Mouse (Mus musculus): ENCODE measurements around the gene Kcna7. TPM values are rescaled to one million over a fixed set of nuclear protein-coding genes. Genes with fewer than 3 reads are reported as not detected.

Kcna7 gene
- polyA plus RNA-seq, 1 experiment from 2014 or later = not detected

DNA sequence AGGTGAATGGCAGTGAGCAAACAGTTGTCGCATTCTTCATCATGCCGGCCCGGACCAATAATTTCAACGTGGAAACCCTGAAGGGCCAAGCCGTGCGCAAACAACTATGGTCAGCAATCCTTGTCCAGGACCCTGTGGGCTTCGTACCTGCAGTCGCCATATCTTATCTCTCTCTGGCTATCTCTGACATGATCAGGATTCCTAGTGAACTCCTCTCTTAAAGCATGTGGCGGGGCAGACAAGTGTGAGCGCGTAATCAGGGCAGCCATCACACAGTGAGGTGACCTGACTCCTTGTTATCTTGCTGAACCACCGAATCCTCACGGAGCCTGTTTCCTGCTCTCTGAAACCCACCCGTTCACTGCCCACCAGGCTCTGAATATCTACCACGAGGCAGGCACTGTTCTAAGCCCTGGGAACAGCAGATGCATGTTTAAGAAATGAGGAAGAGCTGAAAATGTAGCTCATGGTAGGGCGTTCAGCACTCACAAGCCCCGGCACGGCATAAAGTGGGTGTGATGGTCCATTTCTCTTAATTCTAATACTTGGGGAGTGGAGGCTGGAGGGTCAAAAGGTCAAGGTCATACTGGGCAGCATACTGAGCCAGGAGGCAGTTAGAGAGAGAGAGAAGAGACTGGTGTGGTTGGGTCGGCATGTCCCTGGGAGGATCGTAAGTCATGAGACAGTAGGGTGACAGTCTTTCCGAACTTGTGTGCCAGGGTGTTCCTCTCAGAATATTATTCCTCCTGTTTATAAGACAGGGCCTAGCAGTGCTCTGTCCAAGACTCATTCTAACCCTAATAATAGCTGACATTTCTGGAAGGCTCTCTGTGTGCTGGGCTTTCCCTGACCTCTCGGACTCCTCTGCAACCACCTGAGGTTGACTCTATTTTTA is 38.3 kb downstream of the Kcna7 start:
- no peak overlapping the region for H3K4me3 ChIP-seq
- no peaks in the 10 kb centered on the region for H3K9me3 ChIP-seq (replicated peaks)
- no peaks in the 10 kb centered on the region for H3K27me3 ChIP-seq (ENCODE audit: low read depth, poor library complexity, severe bottlenecking)
- H3K36me3 ChIP-seq = peaks cover 80% of the 10 kb centered on the region
- H3K4me1 ChIP-seq = no peaks in the 10 kb centered on the region
- WGBS = 90% methylated on average over 22 of the region's 22 CpGs
- H3K27ac ChIP-seq (replicated peaks) = no peak overlapping the region
- no peak for DNase-seq (ENCODE audit: low spot score)

DNA sequence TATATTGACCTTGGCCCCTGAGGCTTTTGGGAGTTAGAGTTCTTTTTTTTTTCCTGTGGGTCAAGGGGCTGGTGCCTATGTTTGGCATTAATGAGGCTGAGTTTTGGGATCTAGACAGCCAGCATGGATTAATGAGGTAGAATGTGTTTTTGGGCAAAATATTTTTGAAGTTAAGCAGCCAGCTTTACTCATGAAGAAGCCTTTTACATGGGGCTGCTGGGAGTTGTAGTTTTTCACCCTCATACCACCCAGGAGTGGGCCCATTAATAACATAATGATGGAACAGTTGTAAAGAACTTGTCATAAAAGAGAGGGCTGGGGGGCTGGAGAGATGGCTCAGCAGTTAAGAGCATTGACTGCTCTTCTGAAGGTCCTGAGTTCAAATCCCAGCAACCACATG is 41.1 kb downstream of the Kcna7 start:
- no peaks in the 10 kb centered on the region for H3K9me3 ChIP-seq (replicated peaks)
- peaks cover 3% of the 10 kb centered on the region; the same call in 1 of the 2 replicates for H3K4me1 ChIP-seq
- no peak overlapping the region for H3K4me3 ChIP-seq
- H3K27me3 ChIP-seq (ENCODE audit: low read depth, poor library complexity, severe bottlenecking) = no peaks in the 10 kb centered on the region
- peaks cover 71% of the 10 kb centered on the region for H3K36me3 ChIP-seq
- H3K27ac ChIP-seq (replicated peaks) = no peak overlapping the region
- no peak for DNase-seq (ENCODE audit: low spot score)

DNA sequence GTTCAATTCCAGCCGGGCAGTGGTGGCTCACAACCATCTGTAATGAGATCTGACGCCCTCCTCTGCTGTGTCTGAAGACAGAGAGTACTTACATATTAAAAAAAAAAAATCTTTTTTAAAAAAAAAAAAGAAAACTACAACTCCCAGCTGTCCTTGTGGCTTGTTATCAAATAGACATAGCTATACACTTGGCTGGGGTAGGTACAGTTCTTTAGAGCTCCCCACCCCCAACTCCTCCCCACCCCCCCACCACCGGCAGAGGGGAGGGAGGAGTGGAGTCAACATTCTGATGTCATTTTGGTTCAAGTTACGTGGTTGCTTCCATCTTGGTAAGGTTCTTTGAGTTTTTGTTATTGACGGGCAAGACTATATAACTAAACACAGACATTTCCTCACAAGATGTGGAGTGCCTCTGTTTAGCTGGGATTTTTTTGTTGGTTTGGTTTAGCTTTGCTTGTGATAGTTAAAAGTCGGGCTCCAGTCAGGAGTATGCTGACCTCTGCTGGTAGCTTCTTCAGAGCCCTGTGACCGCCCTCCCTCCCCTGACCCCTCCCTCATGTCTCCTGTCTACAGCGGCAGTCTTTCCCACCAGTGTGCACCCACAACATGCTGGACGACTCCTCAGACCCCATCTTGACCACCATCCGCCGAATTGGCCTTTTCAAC is 42.0 kb downstream of the Kcna7 start:
- Histone ChIP-seq H3K36me3 (peaks cover 74% of the 10 kb centered on the region), H3K27me3 (ENCODE audit: low read depth, poor library complexity, severe bottlenecking) (no peaks in the 10 kb centered on the region), H3K4me3 (0 out of 2 replicates have a peak overlapping the region, but pooled peaks have one; percentile 0), H3K4me1 (peaks cover 5% of the 10 kb centered on the region; the same call in 1 of the 2 replicates), H3K9me3 (replicated peaks) (no peaks in the 10 kb centered on the region), H3K27ac (replicated peaks) (no peak overlapping the region)
- 40% methylated on average over 11 of the region's 11 CpGs for WGBS
- no peak for DNase-seq (ENCODE audit: low spot score)

DNA sequence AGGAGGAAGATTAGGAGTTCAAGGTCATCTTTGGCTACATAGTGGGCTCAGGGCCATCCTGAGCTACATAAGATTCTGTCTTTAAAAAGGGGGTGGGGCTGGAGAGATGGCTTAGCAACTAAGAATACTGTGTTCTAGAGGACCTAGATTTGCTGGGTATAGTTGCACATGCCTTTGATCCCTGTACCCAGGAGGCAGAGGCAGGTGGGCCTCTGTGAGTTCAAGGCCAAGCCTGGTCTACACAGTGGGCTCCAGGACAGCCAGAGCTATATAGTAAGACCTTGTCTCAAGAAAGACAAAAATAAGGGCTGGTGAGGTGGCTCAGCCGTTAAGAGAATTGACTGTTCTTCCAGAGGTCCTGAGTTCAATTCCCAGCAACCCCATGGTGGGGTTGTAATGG is 44.5 kb downstream of the Kcna7 start:
- Histone ChIP-seq H3K27ac (replicated peaks) (no peak overlapping the region), H3K4me3 (no peak overlapping the region), H3K27me3 (ENCODE audit: low read depth, poor library complexity, severe bottlenecking) (no peaks in the 10 kb centered on the region), H3K4me1 (peaks cover 5% of the 10 kb centered on the region; the same call in 1 of the 2 replicates), H3K9me3 (replicated peaks) (no peaks in the 10 kb centered on the region), H3K36me3 (peaks cover 72% of the 10 kb centered on the region)
- WGBS = 97% methylated on average over 1 of the region's 1 CpGs
- DNase-seq (ENCODE audit: low spot score) = no peak

DNA sequence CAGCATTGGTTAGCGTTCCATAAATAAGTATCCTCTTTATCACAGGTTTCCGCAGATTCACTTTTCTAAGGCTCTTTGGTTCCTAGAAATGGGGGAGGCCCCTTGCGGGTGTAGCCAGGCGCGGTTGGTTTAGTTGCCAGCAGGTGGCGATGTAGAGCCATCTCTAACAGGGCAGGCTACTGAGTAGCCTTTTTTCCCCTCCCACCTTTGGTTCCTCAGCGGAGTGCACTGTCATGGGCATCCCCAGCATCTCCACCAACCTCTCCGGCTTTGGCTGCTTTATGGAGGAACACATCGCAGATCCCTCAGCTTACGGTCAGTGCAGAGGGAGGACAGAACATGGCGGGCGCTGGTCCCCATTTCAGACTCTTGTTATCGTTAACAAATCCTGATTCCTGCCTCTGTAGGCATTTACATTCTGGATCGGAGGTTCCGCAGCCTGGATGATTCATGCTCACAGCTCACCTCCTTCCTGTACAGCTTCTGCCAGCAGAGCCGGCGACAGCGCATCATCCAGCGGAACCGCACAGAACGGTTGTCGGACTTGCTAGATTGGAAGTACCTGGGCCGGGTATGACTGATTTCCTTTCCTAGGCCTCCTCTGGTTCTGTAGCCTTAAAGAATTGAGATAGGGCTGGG is 46.0 kb downstream of the Kcna7 start:
- Histone ChIP-seq H3K4me1 (peaks cover 5% of the 10 kb centered on the region; the same call in 1 of the 2 replicates), H3K27ac (replicated peaks) (no peak overlapping the region), H3K4me3 (no peak overlapping the region), H3K27me3 (ENCODE audit: low read depth, poor library complexity, severe bottlenecking) (no peaks in the 10 kb centered on the region), H3K36me3 (peaks cover 74% of the 10 kb centered on the region), H3K9me3 (replicated peaks) (no peaks in the 10 kb centered on the region)
- peak; percentile 83 for DNase-seq (ENCODE audit: low spot score)
- 52% methylated on average over 23 of the region's 23 CpGs for WGBS

DNA sequence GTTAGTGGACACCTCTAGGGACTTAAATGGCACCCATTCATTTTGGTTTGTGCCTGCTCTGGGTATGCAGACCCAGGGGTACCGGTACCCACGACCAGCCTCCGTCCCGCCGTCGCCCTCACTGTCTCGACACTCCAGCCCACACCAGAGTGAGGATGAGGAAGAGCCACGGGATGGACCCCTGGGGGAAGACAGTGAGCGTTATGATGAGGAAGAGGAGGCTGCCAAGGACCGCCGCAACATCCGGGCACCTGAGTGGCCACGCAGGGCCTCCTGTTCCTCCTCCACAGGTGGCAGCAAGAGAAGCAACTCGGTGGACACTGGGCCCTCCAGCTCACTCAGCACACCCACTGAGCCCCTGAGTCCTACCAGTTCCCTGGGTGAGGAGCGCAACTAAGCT is 49.5 kb downstream of the Kcna7 start:
- whole genome bisulfite sequencing = 90% methylated on average over 15 of the region's 15 CpGs
- Histone ChIP-seq H3K4me3 (no peak overlapping the region), H3K27me3 (ENCODE audit: low read depth, poor library complexity, severe bottlenecking) (no peaks in the 10 kb centered on the region), H3K4me1 (peaks cover 28% of the 10 kb centered on the region), H3K27ac (replicated peaks) (no peak overlapping the region), H3K9me3 (replicated peaks) (no peaks in the 10 kb centered on the region), H3K36me3 (peaks cover 74% of the 10 kb centered on the region)
- DNase-seq (ENCODE audit: low spot score) = no peak

DNA sequence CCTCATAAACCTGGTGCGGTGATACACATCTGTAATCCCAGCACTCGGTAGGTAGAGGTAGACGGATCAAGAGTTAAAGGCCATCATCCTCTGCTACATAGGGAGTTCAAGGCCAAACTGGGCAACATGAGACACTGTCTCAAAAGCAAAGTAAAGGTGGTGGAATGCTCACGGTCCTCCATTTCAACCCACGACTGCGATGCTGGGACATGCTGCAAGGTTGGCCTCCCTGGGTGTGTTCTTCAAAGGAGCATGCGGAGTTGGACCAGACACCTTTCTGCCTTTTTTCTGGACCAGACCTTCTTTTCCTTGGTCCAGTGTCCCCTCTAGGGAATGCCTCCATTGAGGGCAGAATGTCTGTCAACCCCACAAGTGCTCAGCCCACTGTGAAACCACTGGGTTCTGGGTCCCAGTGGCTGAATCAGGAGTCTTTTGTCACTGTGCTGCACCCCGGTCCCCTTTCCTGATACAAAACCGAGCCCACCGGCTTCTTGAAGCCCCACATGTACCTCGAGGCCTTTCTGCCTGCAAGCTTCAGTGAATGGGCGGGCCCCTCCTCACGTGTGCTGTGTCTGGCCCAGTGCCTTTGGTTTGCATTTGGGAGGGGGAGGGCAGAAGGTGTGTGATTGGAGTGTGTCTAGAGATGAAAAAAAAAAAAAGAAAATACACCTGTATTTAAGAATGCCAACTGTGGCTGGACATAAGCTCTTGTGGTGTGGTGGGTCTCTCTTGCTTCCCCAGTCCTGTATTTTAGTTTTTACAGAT is 50.7 kb downstream of the Kcna7 start:
- Histone ChIP-seq H3K9me3 (replicated peaks) (no peaks in the 10 kb centered on the region), H3K27ac (replicated peaks) (no peak overlapping the region), H3K4me3 (no peak overlapping the region), H3K36me3 (peaks cover 77% of the 10 kb centered on the region), H3K4me1 (peaks cover 40% of the 10 kb centered on the region), H3K27me3 (ENCODE audit: low read depth, poor library complexity, severe bottlenecking) (no peaks in the 10 kb centered on the region)
- no peak for DNase-seq (ENCODE audit: low spot score)
- 85% methylated on average over 13 of the region's 13 CpGs for WGBS

DNA sequence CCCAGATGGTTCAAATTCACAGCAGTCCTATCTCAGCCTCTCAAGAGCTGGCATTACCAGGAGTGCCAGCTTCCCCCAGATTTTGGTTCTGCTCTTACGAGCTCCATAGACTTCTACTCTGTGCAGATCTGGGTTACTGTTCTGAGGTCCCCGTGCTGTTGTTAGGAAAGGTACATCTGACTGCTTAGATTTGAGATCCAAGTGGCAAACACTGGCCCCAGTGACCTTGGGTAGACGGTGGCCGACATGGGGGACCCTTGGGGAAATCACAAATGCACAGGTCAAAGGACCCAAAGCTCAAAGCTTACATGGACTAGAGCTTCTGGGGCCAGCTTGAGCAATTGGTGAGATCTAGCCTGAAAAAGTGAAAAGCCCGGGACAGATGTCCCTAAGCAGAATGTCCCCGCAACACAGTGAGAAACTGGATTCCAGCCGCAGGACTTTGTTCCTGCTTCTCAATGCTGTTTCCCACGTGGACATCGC is 51.3 kb downstream of the Kcna7 start:
- Histone ChIP-seq H3K9me3 (replicated peaks) (no peaks in the 10 kb centered on the region), H3K27ac (replicated peaks) (0 out of 2 replicates have a peak overlapping the region, but pooled peaks have one; percentile 4), H3K27me3 (ENCODE audit: low read depth, poor library complexity, severe bottlenecking) (no peaks in the 10 kb centered on the region), H3K4me1 (peaks cover 41% of the 10 kb centered on the region), H3K4me3 (peak overlapping the region; percentile 71), H3K36me3 (peaks cover 80% of the 10 kb centered on the region)
- no peak for DNase-seq (ENCODE audit: low spot score)
- WGBS = 64% methylated on average over 9 of the region's 9 CpGs

DNA sequence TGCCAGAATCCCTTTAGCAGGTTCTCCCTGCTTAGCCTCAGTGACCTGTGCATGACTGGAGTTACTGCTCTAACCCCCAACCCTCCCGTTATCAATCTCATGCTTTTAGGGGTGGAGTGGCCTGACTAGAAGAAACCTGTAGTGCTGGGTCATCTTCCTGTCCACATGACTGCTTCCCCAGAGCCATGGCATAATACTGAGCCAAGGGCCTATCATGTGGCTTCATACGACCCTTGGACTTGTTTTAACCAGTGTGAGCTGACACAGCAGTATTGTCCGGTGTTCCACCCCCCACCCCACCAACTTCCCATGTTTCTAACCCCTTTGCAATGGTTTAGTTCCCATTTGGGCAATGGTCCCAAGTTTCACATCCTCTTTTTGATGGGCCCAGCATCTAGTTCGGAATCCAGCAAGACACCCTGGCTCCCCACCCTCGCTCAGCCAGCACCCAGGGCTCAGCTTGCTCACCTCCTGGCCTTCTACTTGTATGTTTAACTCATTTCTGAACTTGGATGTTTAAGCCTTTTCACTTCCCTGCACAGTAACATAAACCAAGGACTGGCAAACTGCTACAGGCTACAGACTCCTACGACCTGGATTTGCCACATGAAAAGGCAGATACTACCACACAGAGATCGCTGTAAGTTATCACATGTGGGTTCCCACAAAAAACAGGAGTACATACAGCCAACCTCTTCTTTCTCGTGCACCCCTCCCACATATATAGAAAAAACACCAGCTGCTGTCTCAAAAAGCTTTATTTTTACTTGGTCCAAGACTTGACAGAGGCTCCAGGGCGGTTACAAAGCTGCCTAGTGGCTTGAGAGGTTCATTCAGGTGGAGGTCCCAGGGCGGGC is 52.0 kb downstream of the Kcna7 start:
- no peaks in the 10 kb centered on the region for H3K27me3 ChIP-seq (ENCODE audit: low read depth, poor library complexity, severe bottlenecking)
- no peaks in the 10 kb centered on the region for H3K9me3 ChIP-seq (replicated peaks)
- 75% methylated on average over 10 of the region's 10 CpGs for WGBS
- H3K27ac ChIP-seq (replicated peaks) = 0 out of 2 replicates have a peak overlapping the region, but pooled peaks have one; percentile 4
- peak; percentile 36 for DNase-seq (ENCODE audit: low spot score)
- H3K36me3 ChIP-seq = peaks cover 80% of the 10 kb centered on the region
- H3K4me1 ChIP-seq = peaks cover 44% of the 10 kb centered on the region
- H3K4me3 ChIP-seq = peak overlapping the region; percentile 71

DNA sequence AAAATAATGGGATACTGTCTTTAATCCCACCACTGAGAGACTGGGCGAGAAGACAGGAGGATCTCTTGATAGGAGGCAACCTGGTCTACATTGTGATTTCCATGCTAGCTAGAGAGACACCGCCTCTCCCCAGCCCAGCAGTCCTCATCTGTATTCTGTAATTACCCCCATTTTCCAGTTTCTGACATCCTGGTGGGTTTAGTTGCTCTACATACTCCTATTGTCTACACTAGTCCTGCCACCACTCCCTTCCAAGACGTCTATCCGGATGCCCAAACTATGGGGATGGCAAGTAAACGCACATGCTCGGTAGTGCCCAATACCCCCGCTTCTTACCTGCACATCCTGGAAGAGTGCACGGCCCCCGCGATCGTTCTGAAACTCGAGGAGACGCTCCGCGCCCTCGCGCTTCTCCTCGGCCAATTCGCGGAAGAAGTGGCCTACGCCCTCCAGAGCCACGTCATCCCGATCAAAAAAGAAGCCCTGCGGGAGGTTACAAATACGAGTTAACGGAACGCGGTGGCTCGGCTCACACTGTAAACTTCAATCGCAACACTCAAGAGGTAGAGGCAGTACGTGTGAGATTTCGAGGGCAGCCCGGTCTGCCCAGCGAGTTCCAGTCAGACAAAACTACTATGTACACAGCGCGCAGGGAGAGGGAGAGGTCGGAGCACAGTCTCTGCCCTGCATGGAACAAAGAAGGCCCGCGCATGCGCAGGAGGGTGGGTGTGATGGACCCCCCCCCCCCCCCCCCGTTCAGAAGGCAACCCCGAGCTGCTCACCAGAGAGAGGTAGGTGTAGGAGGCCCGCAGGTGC is 53.5 kb downstream of the Kcna7 start:
- peak overlapping the region; percentile 71 for H3K4me3 ChIP-seq
- peaks cover 82% of the 10 kb centered on the region for H3K36me3 ChIP-seq
- H3K27ac ChIP-seq (replicated peaks) = peak overlapping the region; percentile 91
- peaks cover 44% of the 10 kb centered on the region for H3K4me1 ChIP-seq
- no peaks in the 10 kb centered on the region for H3K9me3 ChIP-seq (replicated peaks)
- DNase-seq (ENCODE audit: low spot score) = peak; percentile 89
- H3K27me3 ChIP-seq (ENCODE audit: low read depth, poor library complexity, severe bottlenecking) = no peaks in the 10 kb centered on the region
- under 1% methylated on average over 43 of the region's 43 CpGs for WGBS
